Mouse (Mus musculus) neutrophil, adult 83 days (primary cell): Measurements from ENCODE around the gene Tspan6. TPM values are rescaled to one million over a fixed set of nuclear protein-coding genes. Genes with fewer than 3 reads are reported as not detected.

Experiments used
- total RNA-seq, 2 experiments: library from RNA; stranded (reverse); gene quantifications; one replicate each; pipeline ENCODE4 v1.2.4; 2023

Gene Tspan6
- under 1 TPM; 0.49 to 0.79 TPM for total RNA-seq

GRCm38 (mm10) chrX:133898014-133898542 is at the start of gene Tspan6:
Gene Tspan6, minus strand, starts transcription at chrX:133898429.

GRCm38 (mm10) chrX:133908261-133908660 is 10.0 kb upstream of the Tspan6 start, which contains the start of gene Srpx2:
Gene Srpx2, plus strand, starts transcription at chrX:133908426.

GRCm38 (mm10) chrX:133850680-133851079 is 47.5 kb downstream of the Tspan6 start, which contains the start of gene Tnmd:
Gene Tnmd, plus strand, starts transcription at chrX:133850980.

Other genes with a start within 250 kb of the Tspan6 start
- not detected for gene Pcdh19, start 209.4 kb downstream of the Tspan6 start, total RNA-seq
- not detected for gene Tnmd, start 47.4 kb downstream of the Tspan6 start, total RNA-seq
- not detected for gene Srpx2, start 10.0 kb upstream of the Tspan6 start, total RNA-seq
- under 1 TPM; 0.26 to 0.33 TPM for gene Sytl4, start 83.4 kb upstream of the Tspan6 start, total RNA-seq
- 10 to 100 TPM; 15.5 to 19.4 TPM for gene Cstf2, start 160.8 kb upstream of the Tspan6 start, total RNA-seq